Mouse (Mus musculus): Measurements from ENCODE around the gene Rnf128.

The Rnf128 gene

GRCm38 (mm10) chrX:139634758-139635157 lies 71.6 kb downstream of the Rnf128 start:
- no peak for DNase-seq

- DNase-seq = no peak
Observed at GRCm38 (mm10) chrX:139639744-139640143, 76.6 kb downstream of the Rnf128 start.

GRCm38 (mm10) chrX:139640418-139640817 lies 77.3 kb downstream of the Rnf128 start:
- no peak for DNase-seq

- no peak for DNase-seq
Observed at GRCm38 (mm10) chrX:139652226-139652625, 89.1 kb downstream of the Rnf128 start.

GRCm38 (mm10) chrX:139653292-139653691 lies 90.2 kb downstream of the Rnf128 start:
- no peak for DNase-seq

GRCm38 (mm10) chrX:139654350-139655063 lies 91.4 kb downstream of the Rnf128 start:
- no peak for DNase-seq

- DNase-seq = no peak
Observed at GRCm38 (mm10) chrX:139662111-139662510, 99.0 kb downstream of the Rnf128 start.

- DNase-seq = no peak
Observed at GRCm38 (mm10) chrX:139665829-139666228, 102.7 kb downstream of the Rnf128 start.

GRCm38 (mm10) chrX:139684410-139684774 lies 121.3 kb downstream of the Rnf128 start:
- no peak for DNase-seq

- DNase-seq = peak; percentile 36 to 45
Observed at GRCm38 (mm10) chrX:139684775-139685695, 121.9 kb downstream of the Rnf128 start, which contains the start of gene Tbc1d8b. Tbc1d8b (plus strand) TSS chrX:139684996.

- DNase-seq = no peak
Observed at GRCm38 (mm10) chrX:139714381-139714780, 151.3 kb downstream of the Rnf128 start, which contains the start of gene Gm15013. Gm15013 (minus strand) TSS chrX:139714481.

GRCm38 (mm10) chrX:139722350-139722749 lies 159.2 kb downstream of the Rnf128 start:
- no peak for DNase-seq
